Mouse (Mus musculus) granulocyte monocyte progenitor cell, adult 5-6 weeks (primary cell): Measurements from ENCODE around the gene BC049715. TPM values are rescaled to one million over a fixed set of nuclear protein-coding genes. Genes with fewer than 3 reads are reported as not detected.

ENCODE experiments used
- ATAC-seq: replicated peaks from 2 replicates; pipeline ENCODE4 v1.8.0; 2016; ENCODE audit warnings: mild to moderate bottlenecking, moderate TSS enrichment, inconsistent platforms; ENCODE audit not compliant: poor library complexity, severe bottlenecking
- total RNA-seq, 2 experiments: library from RNA; stranded (forward) in 1 of 2; stranded (reverse) in 1 of 2; fragments of 200-712, 200-1000 nt in 1 of 2; fragments of >200 nt in 1 of 2; fragmentation: Nextera tagmentation in 1 of 2; gene quantifications; 2 replicates each; pipeline ENCODE4 v1.2.3; 2014 to 2017

Gene BC049715
- total RNA-seq, 2 experiments from 2014 or later = 1.1 to 3.9 TPM

DNA sequence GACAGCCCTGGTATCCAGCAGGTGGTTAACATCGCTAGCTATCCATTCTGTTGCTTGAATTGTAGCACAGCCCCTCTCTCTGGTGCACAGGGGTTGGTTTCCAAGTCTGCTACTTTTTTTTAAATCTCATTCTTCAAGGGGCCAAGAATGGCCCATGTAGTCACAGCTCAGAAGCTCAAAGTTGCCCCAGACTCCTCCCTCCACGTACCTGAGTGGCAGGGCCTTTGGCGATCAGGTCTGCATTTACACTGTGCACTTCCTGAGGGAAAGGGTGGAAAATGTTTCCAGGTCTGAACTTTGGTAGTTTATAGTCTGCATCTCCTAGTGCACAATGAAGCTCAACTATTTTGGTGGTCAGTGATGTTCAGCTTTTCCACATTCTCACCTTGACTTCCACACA is 19.8 kb downstream of the BC049715 start:
- ATAC-seq = no peak

DNA sequence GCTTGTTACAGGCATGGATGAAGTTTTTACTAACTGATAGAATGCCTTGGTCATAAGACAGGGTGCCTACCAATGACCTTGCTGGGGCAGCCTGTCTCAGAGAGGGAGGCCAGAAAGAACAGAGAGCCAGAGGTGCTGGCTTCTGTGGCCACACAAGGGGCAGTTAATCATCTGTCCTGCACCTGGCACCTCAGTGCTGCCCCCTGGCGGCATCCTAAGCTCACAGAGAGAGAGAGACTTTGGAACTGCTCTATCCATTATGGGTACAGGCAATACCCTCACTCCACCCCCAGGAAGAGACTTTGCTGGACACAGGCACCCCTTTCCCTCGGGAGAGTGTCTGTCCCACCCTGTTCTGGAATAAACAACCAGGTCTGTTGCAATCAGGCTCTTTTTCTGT is 20.4 kb downstream of the BC049715 start:
- ATAC-seq = peak; percentile 81

DNA sequence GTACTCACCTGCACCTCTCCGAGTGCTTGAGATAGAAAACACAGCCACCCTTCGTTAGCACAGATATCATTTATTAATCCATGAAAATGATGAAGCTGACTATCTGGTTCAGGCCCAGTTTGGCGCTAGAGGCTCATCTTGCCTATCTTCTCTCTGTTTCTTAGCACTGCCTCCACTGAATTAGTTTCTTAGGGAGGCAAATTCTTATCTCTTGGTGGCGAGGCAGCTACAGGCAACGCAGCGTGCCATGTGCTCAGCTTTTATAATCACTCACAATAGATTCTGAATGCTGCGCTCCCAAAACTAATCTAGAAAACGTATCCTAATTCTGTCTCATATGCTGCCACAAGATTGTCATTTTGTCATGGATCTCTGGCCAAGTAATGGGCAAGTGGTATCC is 21.0 kb downstream of the BC049715 start:
- no peak for ATAC-seq

DNA sequence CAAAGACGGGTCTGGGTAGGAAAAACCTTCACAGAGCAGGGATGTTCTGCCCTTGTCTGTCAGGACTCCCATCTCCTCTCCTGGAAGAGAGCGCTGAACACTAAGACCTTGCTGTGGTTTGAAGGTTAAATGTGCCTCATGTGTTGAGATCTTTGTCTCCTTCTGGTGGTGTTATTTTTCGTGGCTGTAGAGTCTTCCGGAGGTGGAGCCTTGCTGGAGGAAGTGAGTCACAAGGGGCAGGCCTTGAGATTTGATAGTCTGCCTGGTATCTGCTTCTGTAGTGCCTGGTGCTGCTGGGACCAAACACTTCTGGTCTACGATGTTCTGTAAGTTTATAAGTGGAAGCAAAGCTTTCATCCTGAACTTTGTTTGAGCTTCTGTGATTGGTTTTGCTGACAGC is 21.5 kb downstream of the BC049715 start:
- peak; percentile 31; the same call in 1 of the 2 replicates for ATAC-seq

DNA sequence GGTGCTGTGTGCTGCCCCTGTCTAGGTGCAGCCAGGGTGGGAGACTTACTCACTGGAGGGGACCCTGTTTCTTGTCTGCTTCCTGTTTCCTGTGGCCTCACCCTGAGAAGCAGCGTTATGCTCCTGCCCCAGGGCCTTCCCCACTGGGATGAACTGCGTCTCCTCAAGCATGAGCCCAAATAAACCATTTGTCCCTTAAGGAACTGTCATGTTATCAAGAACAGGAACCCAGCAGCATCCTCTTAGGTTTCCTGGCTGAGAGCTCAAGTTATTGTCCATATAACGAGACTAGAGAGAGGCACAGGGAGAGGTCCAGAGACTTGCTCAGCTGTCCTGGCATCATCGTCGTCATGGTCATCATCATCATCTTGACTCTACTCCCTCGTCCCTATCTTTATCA is 22.8 kb downstream of the BC049715 start:
- peak; percentile 25 for ATAC-seq

DNA sequence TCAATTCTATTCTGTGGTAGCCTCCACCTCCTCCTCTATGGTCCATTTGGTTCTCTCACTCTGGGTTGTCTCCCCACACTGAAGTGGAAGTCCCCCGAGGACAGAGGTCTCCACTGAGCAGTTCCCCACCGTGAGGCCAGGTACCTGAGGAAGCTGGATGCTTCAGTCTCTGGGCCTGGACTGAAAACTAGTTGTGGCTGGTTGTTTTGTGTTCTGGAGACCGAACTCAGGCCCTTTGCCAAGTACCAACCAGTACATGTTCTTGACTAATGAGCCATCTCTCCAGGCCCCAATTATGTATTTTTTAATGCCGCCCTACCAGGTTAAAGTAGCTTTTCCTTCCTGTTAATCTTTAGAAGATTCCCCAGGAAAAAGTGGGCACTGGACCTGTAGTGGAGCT is 24.9 kb downstream of the BC049715 start:
- no peak for ATAC-seq

DNA sequence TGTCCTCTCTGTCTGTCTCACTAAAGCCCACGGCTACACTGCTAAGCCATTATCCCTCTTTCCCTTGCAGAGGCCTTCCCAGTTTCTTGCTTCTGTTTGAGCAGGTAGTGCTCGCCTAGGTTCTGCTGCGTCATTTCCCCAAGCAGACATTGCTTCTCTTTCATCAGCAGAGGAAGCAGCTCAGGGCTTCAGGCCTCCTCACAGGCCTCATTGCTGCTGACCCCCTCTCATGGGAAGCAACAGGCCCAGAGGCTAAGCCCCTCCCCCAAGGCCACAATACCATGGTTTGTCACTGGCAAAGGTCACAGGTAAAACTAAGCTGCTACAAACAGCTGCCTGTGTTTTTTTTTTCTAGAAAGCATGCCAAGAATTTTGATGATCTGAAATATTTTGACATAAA is 25.3 kb downstream of the BC049715 start:
- peak; percentile 42 for ATAC-seq

DNA sequence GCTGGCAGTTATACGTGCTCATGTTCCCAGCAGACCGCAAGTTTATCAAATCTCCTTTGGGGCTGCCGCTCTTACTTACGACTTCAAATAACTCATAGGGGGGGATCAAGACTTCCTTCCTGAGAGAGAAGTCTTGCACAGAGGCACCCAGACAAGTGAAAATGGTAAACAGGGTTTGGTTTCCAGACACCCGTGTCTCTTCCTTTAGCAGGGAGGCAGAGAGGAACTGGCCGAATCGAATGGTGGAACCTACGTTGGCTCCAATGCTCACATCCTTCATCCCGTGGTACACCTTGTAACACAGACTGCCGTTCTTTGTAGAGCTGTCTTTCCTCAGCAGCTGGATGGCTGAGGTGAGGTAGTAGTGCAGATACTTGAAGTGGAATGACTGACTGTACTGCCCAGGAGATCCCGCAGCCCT is 26.9 kb downstream of the BC049715 start:
- 0 out of 2 replicates have a peak, but pooled peaks have one; percentile 5 for ATAC-seq

DNA sequence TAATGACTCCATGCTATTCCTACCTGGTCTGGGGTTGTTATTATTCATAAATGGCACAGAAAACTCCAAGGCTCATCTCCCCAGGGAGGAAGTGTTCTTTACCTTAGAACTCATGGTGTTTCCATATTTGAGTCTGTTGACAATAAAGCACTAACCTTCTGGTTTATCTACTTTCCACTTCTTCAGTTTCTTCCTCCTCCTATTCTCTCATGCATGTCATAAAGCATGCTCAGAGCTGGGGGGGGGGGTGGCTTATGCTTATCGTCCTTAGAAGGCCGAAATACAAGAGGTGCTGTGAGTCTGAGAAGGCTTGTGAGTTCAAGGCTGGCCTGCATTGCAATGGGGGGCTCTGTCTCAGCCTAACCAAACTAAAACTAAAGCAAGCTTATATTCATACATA is 27.8 kb downstream of the BC049715 start:
- no peak for ATAC-seq

DNA sequence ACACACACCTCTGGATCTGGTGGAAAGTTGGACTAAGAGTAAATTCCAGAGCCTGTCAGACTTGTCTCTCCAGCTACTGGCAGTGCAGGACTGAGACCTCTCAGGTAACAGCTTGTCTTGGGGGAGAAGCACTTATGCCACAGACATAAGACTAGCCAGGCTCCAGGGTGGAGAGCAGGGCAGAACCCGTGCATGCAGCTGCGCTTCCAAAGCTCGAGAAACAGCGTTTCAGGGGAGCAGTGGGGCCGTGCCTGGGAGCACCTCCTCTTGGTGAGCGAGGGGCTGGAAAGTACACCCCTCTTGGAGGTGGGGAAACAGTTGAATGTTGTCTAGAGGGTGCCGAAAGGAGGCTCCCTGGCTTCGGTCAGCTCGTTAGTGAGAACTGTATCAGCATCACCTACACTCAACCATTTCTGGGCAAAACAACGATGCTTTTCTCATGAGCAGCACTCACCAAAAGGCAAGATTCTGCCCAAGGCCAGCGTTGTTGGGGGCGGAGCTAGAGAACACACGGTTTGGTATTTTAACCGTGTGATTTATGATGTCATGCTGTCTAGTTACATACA is 28.7 kb downstream of the BC049715 start:
- no peak for ATAC-seq

DNA sequence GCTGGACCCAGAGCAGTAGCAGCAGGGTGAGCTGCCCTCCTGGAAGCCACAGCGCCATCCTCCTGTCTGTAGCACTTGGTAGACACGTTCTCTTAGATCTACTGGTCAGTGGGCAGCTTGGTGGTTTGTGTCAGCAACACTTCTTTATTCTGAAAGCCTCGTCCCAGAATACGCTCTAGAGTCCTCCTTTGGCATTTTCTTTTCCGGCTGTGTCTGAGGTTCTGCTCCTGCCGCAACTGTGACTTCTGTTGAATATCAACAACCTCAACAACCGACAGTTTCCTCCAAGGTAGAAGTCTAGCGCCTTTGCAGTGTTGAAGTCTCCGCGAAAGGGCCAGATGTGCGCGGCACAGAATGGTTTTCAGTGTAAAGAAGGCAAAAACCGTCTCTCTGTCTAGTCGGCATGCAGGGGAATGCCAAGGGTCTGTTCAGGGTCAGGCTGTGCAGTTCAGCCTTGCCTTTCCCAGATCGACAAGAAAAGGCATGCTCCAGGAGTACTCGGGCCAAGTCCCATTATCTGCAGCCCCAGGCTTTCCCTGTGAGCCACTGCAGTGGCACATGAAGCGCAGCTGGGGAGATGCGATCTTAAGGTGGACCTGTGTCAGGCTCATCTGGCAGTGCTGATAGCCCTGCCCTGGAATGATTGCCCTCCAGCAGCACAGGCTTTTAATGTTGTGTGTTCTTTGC is 29.9 kb downstream of the BC049715 start, which contains the start of gene Art4:
TSS of gene Art4 (minus strand) at position 548 of the 687 bp plus-strand sequence.
- ATAC-seq = peak; percentile 23

DNA sequence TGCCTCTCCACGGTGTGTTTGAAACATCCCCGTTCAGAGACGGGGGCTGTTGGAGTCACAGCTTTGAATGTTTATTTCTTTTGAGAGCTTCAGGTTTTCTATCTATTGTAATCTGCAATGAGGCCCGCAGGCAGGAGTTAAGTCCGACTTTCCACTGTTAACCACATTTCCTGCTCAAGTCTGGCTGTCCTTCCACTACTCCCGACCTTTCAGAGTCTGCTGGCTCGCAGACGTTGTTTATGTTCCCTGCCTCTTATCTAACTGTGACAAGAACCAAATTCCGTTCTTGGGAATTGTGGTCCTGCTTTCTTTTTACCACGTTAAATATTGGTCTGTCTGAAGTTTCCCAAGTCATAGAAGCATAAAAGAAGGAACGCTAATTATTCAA is 30.4 kb downstream of the BC049715 start:
- no peak for ATAC-seq

DNA sequence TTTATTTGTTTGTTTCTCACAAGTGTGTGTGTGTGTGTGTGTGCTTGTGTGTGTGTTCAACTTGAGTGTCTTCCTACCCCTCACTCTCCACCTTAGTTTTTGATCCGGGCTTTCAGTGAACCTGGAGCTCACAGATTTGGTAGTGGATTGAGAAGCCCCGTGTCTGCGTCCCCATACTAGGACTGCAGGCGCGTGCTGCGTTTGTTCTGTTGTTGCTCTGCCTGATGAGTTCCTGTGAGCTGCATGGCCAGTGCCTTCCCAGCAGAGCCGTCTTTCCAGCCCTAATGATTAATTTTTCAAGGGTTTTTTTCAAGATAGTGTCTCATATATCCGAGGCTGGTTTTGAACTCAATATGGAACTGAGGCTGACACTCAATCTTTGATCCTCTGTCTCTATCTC is 31.0 kb downstream of the BC049715 start:
- ATAC-seq = no peak

DNA sequence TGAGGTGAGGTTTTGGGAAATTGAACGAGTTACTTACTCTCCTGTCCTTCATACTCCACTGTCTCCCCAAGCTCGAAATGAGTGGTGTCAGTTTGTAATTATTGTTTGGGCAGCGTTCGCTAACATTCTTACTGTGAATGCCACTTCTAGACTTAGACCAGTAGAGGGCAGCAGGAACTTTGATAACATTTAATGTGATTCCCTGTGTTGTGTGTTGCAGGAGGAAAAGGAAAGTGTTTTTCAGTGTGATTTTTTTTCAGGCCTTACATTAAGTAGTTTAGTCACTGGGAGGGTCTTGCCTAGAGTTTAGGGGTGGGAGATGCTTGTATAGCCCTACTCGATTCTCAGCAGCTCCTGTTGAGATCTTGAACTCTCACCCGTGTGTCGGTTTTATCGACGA is 33.6 kb downstream of the BC049715 start:
- peak; percentile 68 for ATAC-seq

DNA sequence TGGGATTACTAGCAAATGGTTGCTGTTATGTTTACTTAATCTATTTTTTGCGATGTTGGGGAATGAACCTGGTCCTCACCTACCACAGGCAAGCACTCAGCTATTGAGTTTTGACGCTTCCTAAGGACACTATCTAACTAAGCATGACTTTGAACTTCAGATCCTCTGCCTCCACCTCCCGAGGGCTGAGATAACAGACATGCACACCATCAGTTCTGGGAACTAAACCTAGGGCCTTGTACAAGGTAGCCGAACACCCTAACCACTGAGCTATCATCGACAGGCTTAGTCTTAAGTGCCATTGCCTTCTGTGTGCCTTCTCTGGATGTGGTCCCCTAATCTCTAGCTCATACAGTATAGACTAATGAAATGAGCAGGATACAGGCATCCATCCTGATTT is 37.9 kb downstream of the BC049715 start:
- ATAC-seq = no peak

DNA sequence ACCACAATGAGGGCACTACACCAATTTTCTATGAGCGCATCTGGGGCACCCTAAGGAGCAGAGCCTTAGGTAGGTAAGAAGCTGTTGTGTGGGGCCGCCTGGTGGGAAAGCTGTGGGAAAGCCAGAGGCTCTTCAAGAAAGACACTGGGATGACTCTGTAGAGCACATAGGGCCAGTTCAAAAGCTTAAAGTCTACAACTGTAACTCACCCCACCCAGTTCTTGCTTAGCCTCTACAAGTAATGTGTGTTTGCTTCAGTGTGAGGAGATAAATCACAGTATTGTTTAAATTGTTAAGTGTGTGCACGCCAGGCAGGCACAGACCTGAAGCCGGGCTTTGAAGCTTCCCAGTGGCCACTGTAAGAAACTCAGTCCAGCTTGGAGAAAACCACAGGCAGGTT is 38.7 kb downstream of the BC049715 start:
- no peak for ATAC-seq

DNA sequence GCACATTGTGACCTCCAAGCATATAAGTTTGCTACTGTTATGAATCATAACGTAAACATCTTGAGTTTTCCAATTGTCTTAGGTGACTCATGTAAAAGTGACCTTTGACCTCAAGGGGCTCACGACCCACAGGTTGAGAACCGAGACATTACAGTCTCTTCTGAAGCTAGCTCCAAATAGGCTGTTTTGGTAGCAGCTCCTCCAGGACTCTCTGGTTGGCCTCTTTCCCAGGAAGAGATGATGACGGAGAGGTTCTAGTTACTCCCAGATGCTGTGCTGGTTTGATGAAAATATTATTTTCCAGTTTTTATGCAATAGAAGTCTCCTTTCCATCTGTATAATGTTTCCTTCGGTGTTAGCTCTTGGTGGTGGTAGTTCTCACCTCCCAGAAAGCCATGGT is 41.5 kb downstream of the BC049715 start:
- ATAC-seq = no peak

DNA sequence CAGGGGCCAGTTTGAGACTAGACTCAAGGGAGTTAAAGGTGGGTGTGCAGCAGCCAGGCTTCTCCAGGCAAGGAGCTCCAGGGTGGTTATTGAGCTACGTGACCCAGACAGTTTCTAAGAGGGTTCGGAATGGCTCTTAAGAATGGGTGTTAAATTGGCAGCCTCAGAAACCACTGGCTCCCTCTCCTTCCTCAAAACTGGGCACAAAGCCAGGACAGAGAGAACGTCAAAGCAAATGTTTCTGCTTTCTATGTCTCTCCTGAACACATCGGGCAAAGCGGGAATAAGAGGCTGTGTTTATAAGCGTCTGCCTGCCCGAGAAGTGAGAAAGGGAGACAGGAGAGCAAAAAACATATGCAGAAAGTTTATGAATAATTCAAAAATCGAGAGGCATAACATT is 47.2 kb downstream of the BC049715 start:
- peak; percentile 44 for ATAC-seq

DNA sequence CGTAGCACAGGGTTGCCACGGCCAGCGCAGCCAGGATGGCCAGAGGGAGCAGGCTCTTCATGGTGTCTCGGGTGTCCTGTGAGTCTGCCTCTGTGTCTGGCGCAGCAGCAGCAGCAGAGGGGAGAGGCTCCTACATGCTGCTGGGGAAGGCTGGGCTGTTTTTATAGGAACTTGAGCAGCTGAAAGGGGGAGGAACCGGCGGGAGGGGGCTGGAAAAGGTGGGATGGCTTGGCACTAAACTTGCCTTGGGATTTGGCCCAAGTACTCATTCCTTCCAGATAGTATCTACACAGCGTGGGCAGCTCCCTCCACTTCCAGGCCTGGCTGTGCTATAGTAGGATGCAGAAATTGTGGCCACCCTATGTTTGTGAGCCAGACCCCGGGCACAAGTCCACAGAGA is 48.2 kb downstream of the BC049715 start, which contains the start of gene Mgp:
TSS of gene Mgp (minus strand) at position 154 of the 400 bp plus-strand sequence.
- no peak for ATAC-seq

DNA sequence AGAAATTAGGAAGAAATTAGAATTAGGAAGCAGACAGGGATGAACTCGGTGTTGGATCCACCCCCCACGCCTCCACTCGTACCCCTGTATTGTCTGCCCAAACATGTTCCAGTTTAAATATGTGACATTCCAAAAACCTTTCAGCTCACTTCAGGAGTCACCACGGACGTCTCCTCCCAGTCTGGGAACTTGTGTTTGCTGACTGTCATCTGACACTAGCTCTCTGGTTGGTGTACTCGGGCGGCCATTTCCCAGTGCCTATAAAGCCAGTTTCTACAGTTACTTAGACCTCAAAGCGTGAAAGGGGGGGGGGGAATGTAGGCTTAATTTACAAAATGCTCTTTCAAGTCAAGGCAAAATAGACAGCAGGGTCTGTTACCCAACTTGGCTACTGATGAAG is 54.3 kb downstream of the BC049715 start:
- no peak for ATAC-seq

DNA sequence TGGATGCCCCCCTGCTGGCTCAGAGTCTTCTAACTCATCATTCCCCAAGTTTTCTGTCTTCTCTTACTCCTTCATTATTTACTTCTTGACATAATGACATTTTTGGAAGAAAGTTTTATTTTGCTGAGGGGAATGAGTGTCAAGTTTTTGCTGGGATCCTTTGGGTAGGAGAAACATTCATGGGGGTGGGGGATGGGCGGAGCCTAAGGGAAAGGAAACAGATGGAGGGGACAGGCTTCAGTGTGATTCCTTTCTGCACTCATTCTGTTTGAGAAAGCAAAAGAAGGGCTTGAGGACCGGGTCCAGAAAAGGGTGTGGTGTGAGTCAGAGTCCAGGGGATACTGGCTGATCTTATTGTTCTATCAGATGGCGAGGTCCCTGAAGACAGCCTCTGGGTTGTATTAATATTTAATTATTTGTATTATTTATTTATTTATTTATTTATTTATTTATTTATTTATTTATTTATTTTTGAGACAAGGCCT is 56.0 kb downstream of the BC049715 start:
- ATAC-seq = no peak

DNA sequence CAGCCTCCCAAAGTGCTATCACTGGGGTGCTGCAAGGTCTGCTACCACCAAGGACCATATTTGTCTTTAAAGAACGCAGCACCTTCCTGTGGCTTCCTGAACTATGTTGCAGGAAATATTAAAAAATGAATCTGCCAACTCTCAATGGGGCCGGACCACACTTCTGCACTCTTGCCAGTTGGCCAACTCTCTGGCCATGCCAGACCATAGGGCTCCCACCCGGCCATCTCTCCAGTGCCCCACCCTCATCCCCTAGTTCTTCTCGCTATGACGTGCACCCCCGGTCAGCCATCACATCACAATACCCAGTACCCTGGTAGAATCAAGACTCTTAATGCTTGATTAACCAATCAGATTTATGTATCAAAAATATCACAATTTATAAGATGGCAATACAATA is 56.5 kb downstream of the BC049715 start:
- ATAC-seq = no peak
